ENCODE assay signal across 11 mouse cellular contexts in genomic region chr8:94773700-94774171, GRCm38 (mm10). TPM values are rescaled to one million over a fixed set of nuclear protein-coding genes. Genes with fewer than 3 reads are reported as not detected.
DNase-seq lines count a peak whose midpoint lies in the region; ATAC-seq lines count a peak whose summit lies in the region.
"Had no signal": no experiment of that assay in that cellular context is flagged by ENCODE, and none has a peak within 500 bp of the region (broad histone marks: within the 10 kb centered on the region; RNA-seq: fewer than 3 reads in every experiment).

No protein-coding gene starts in this region.

- H3K4me1 ChIP-seq in neural tube, embryonic 12.5 days = peaks cover 39% of the 10 kb centered on the region

- H3K9ac ChIP-seq in neural tube, embryonic 12.5 days = no peak overlapping the region
- H3K9ac ChIP-seq: limb, embryonic 15.5 days had no signal

- peaks cover 33% of the 10 kb centered on the region for H3K27me3 ChIP-seq in neural tube, embryonic 12.5 days (replicated peaks)

- no peaks in the 10 kb centered on the region for H3K36me3 ChIP-seq in neural tube, embryonic 12.5 days
- H3K36me3 ChIP-seq: G1E; limb, embryonic 15.5 days had no signal

- DNase-seq in neural tube, embryonic 10.5 days (ENCODE audit: extremely low spot score, low spot score) = no peak
- DNase-seq in frontal cortex, postnatal 10 days (ENCODE audit: low spot score in 2 of 2) = peak; percentile 53 to 67
- DNase-seq in left cerebral cortex, postnatal 25 days (ENCODE audit: low spot score in 2 of 2) = peak; percentile 74 to 96
- DNase-seq in right cerebral cortex, postnatal 4 days = peak; percentile 42
- DNase-seq in heart, postnatal 36 days = no peak
- no peak for DNase-seq in kidney, postnatal 14 days

- no peak for ATAC-seq in neural tube, embryonic 12.5 days (ENCODE audit: low FRiP score, low read depth)
- no peak for ATAC-seq in megakaryocyte-erythroid progenitor cell, adult 5-6 weeks (replicated peaks; ENCODE audit: low FRiP score, low TSS enrichment, poor library complexity, severe bottlenecking)

- H3K27ac ChIP-seq in neural tube, embryonic 12.5 days = no peak overlapping the region
- H3K27ac ChIP-seq: limb, embryonic 15.5 days had no signal

- no peak overlapping the region for H3K4me3 ChIP-seq in neural tube, embryonic 12.5 days
- H3K4me3 ChIP-seq: limb, embryonic 15.5 days had no signal

- H3K4me2 ChIP-seq in neural tube, embryonic 12.5 days (replicated peaks) = peak overlapping the region; percentile 87
- H3K4me2 ChIP-seq: limb, embryonic 15.5 days had no signal

- intact Hi-C loops in left cerebral cortex, postnatal 25 days (cut with DNase I) = loop anchor here (2.0 kb wide), 2 partner anchors 37 to 387 kb away; partner anchors contain the start of genes Ccl17 and Herpud1
- intact Hi-C loops in heart, postnatal 36 days (cut with DNase I) = no loop called here

- no peaks in the 10 kb centered on the region for H3K9me3 ChIP-seq in neural tube, embryonic 12.5 days
- H3K9me3 ChIP-seq: G1E; limb, embryonic 15.5 days had no signal

- 19% methylated on average over 12 of the region's 12 CpGs for WGBS in neural tube, embryonic 12.5 days

RNA-seq across cellular contexts. Expression of gene Cx3cl1, which starts 1.9 kb away (rescaled TPM):
- polyA plus RNA-seq in neural tube, embryonic 12.5 days (2016; fragmentation: Nextera tagmentation; extraction: Ambion mirVana) = 7.5 and 9.4 TPM in 2 replicates
- total RNA-seq in left cerebral cortex, postnatal 25 days (2021) = 100 to 1,000 TPM; 749 to 762 TPM
- 1 to 10 TPM; 2.9 to 4.4 TPM for total RNA-seq in heart, postnatal 36 days (2021)
- total RNA-seq in megakaryocyte-erythroid progenitor cell, adult 5-6 weeks (2014; fragmentation: Nextera tagmentation) = 0.35 TPM in 1 of 2 replicates, not detected in the other
- not detected in 2 replicates for total RNA-seq in megakaryocyte-erythroid progenitor cell, adult 5-6 weeks (2017)
- polyA plus RNA-seq: G1E had no signal

RNA-seq across cellular contexts. Expression of gene Ccl22, which starts 28.3 kb away (rescaled TPM):
- polyA plus RNA-seq in neural tube, embryonic 12.5 days (2016; fragmentation: Nextera tagmentation; extraction: Ambion mirVana) = not detected in 2 replicates
- total RNA-seq in left cerebral cortex, postnatal 25 days (2021) = under 1 TPM in 1 of 2 experiments, not detected in 1; 0.21 TPM
- total RNA-seq in heart, postnatal 36 days (2021) = not detected
- not detected in 2 replicates for total RNA-seq in megakaryocyte-erythroid progenitor cell, adult 5-6 weeks (2014; fragmentation: Nextera tagmentation)
- not detected in 2 replicates for total RNA-seq in megakaryocyte-erythroid progenitor cell, adult 5-6 weeks (2017)
- polyA plus RNA-seq: limb, embryonic 15.5 days had no signal

RNA-seq across cellular contexts. Expression of gene Ccl17, which starts 36.5 kb away (rescaled TPM):
- polyA plus RNA-seq in neural tube, embryonic 12.5 days (2016; fragmentation: Nextera tagmentation; extraction: Ambion mirVana) = not detected in 2 replicates
- total RNA-seq in left cerebral cortex, postnatal 25 days (2021) = 1 to 10 TPM; 8.6 to 9.3 TPM
- total RNA-seq in heart, postnatal 36 days (2021) = not detected
- 1.6 and 2.0 TPM in 2 replicates for total RNA-seq in megakaryocyte-erythroid progenitor cell, adult 5-6 weeks (2014; fragmentation: Nextera tagmentation)
- 5.6 and 6.0 TPM in 2 replicates for total RNA-seq in megakaryocyte-erythroid progenitor cell, adult 5-6 weeks (2017)
- total RNA-seq: G1E had no signal
- polyA plus RNA-seq: G1E; limb, embryonic 15.5 days; spleen, adult 2 months had no signal

Comparison
In these comparisons a context has a peak if more than half of its experiments do, and no peak if none do; other contexts are left out.
1. DNase-seq: peak in frontal cortex, postnatal 10 days (2 of 2), left cerebral cortex, postnatal 25 days (2 of 2) and right cerebral cortex, postnatal 4 days (single experiment); none in neural tube, embryonic 10.5 days (single experiment), heart, postnatal 36 days (0 of 2) and kidney, postnatal 14 days (single experiment).
2. RNA of gene Cx3cl1, which starts 1.9 kb away (total RNA-seq): 749 to 762 TPM in left cerebral cortex, postnatal 25 days; 2.9 to 4.4 TPM in heart, postnatal 36 days and 0.35 TPM in megakaryocyte-erythroid progenitor cell, adult 5-6 weeks; every median in the first group is over 100 times any median in the second.